Mouse (Mus musculus) megakaryocyte, embryonic 14.5 days (primary cell): ENCODE data around the gene Ccdc30. TPM values are rescaled to one million over a fixed set of nuclear protein-coding genes. Genes with fewer than 3 reads are reported as not detected.

Source experiments
- H3K27me3 ChIP-seq: replicated peaks from 2 replicates; pipeline ENCODE3; 2012; ENCODE audit warnings: inconsistent platforms
- H3K36me3 ChIP-seq: replicated peaks from 2 replicates; pipeline ENCODE3; 2012; ENCODE audit warnings: low read length, inconsistent platforms, mixed read lengths
- H3K4me1 ChIP-seq: 2 replicates; pipeline ENCODE4 v1.6.1; 2012; ENCODE audit warnings: inconsistent platforms
- H3K4me3 ChIP-seq: replicated peaks from 2 replicates; pipeline ENCODE3; 2012; ENCODE audit warnings: moderate library complexity, mild to moderate bottlenecking, inconsistent platforms
- H3K9me3 ChIP-seq: 2 replicates; pipeline ENCODE4 v1.6.1; 2012; ENCODE audit warnings: inconsistent platforms
- FLI1 ChIP-seq: IDR thresholded peaks from 2 replicates; pipeline ENCODE4 v1.6.1; 2012; ENCODE audit warnings: low read length, inconsistent platforms, mixed read lengths
- GATA1 ChIP-seq: IDR thresholded peaks from 3 replicates; pipeline ENCODE4 v1.6.1; 2012; ENCODE audit warnings: mixed read lengths, low read length, inconsistent platforms, borderline replicate concordance
- polyA plus RNA-seq: library from polyadenylated mRNA; stranded (reverse); fragments of >175 nt; gene quantifications from 2 replicates; pipeline ENCODE4 v1.2.3, GENCODE M21; 2012; ENCODE audit warnings: low replicate concordance; ENCODE audit not compliant: insufficient read depth

Ccdc30 gene
- polyA plus RNA-seq, 1 experiment: 0.03 TPM

GRCm38 (mm10) chr4:119447786-119448185, 32.5 kb upstream of the Ccdc30 start:
- TF ChIP-seq GATA1 (no peak), FLI1 (no peak)
- H3K4me1 ChIP-seq: peaks cover 3% of the 10 kb centered on the region; the same call in 1 of the 2 replicates
- no peak overlapping the region for H3K4me3 ChIP-seq
- H3K27me3 ChIP-seq: peaks cover 63% of the 10 kb centered on the region
- H3K36me3 ChIP-seq: no peaks in the 10 kb centered on the region
- no peaks in the 10 kb centered on the region for H3K9me3 ChIP-seq

- peaks cover 63% of the 10 kb centered on the region for H3K27me3 ChIP-seq
- no peak overlapping the region for H3K4me3 ChIP-seq
- H3K36me3 ChIP-seq: no peaks in the 10 kb centered on the region
- H3K9me3 ChIP-seq: no peaks in the 10 kb centered on the region
- H3K4me1 ChIP-seq: peaks cover 7% of the 10 kb centered on the region; the same call in 1 of the 2 replicates
- TF ChIP-seq FLI1 (no peak), GATA1 (no peak)
Measured at GRCm38 (mm10) chr4:119447261-119447660, 31.9 kb upstream of the Ccdc30 start.

GRCm38 (mm10) chr4:119442539-119442938, 27.2 kb upstream of the Ccdc30 start:
- peaks cover 4% of the 10 kb centered on the region; the same call in 1 of the 2 replicates for H3K4me1 ChIP-seq
- TF ChIP-seq FLI1 (no peak), GATA1 (no peak)
- H3K36me3 ChIP-seq: no peaks in the 10 kb centered on the region
- H3K9me3 ChIP-seq: peaks cover 15% of the 10 kb centered on the region
- H3K27me3 ChIP-seq: peaks cover 45% of the 10 kb centered on the region
- no peak overlapping the region for H3K4me3 ChIP-seq

- TF ChIP-seq GATA1: no peak
- no peak for TF ChIP-seq FLI1
- no peak overlapping the region for H3K4me3 ChIP-seq
- H3K4me1 ChIP-seq: peaks cover 4% of the 10 kb centered on the region; the same call in 1 of the 2 replicates
- peaks cover 22% of the 10 kb centered on the region for H3K9me3 ChIP-seq
- no peaks in the 10 kb centered on the region for H3K36me3 ChIP-seq
- peaks cover 45% of the 10 kb centered on the region for H3K27me3 ChIP-seq
Measured at GRCm38 (mm10) chr4:119441836-119442235, 26.5 kb upstream of the Ccdc30 start.

GRCm38 (mm10) chr4:119437936-119438335, 22.6 kb upstream of the Ccdc30 start:
- H3K4me1 ChIP-seq: peaks cover 4% of the 10 kb centered on the region; the same call in 1 of the 2 replicates
- H3K9me3 ChIP-seq: peaks cover 45% of the 10 kb centered on the region
- H3K36me3 ChIP-seq: no peaks in the 10 kb centered on the region
- TF ChIP-seq FLI1 (no peak), GATA1 (no peak)
- peaks cover 51% of the 10 kb centered on the region for H3K27me3 ChIP-seq
- no peak overlapping the region for H3K4me3 ChIP-seq

GRCm38 (mm10) chr4:119430678-119431077, 15.4 kb upstream of the Ccdc30 start:
- Histone ChIP-seq H3K4me3 (peak overlapping the region; percentile 75), H3K4me1 (peaks cover 17% of the 10 kb centered on the region), H3K27me3 (peaks cover 31% of the 10 kb centered on the region), H3K36me3 (no peaks in the 10 kb centered on the region), H3K9me3 (peaks cover 13% of the 10 kb centered on the region)
- TF ChIP-seq GATA1 (no peak), FLI1 (no peak)

- Histone ChIP-seq H3K27me3 (peaks cover 12% of the 10 kb centered on the region), H3K36me3 (no peaks in the 10 kb centered on the region), H3K4me1 (peaks cover 40% of the 10 kb centered on the region), H3K4me3 (no peak overlapping the region), H3K9me3 (no peaks in the 10 kb centered on the region)
- TF ChIP-seq GATA1 (no peak), FLI1 (no peak)
Measured at GRCm38 (mm10) chr4:119427680-119428079, 12.4 kb upstream of the Ccdc30 start.

- Histone ChIP-seq H3K4me1 (peaks cover 50% of the 10 kb centered on the region), H3K27me3 (peaks cover 7% of the 10 kb centered on the region), H3K4me3 (no peak overlapping the region), H3K36me3 (peaks cover under 1% of the 10 kb centered on the region), H3K9me3 (no peaks in the 10 kb centered on the region)
- no peak for TF ChIP-seq GATA1
- TF ChIP-seq FLI1: no peak
Measured at GRCm38 (mm10) chr4:119425601-119426000, 10.3 kb upstream of the Ccdc30 start.

- H3K4me3 ChIP-seq: no peak overlapping the region
- H3K9me3 ChIP-seq: no peaks in the 10 kb centered on the region
- H3K36me3 ChIP-seq: peaks cover 4% of the 10 kb centered on the region
- H3K4me1 ChIP-seq: peaks cover 50% of the 10 kb centered on the region
- TF ChIP-seq GATA1 (no peak), FLI1 (no peak)
- peaks cover 7% of the 10 kb centered on the region for H3K27me3 ChIP-seq
Measured at GRCm38 (mm10) chr4:119425077-119425476, 9.8 kb upstream of the Ccdc30 start.

- TF ChIP-seq FLI1: no peak
- no peak for TF ChIP-seq GATA1
- Histone ChIP-seq H3K27me3 (peaks cover 2% of the 10 kb centered on the region), H3K9me3 (no peaks in the 10 kb centered on the region), H3K36me3 (peaks cover 9% of the 10 kb centered on the region), H3K4me1 (peaks cover 46% of the 10 kb centered on the region), H3K4me3 (peak within 1 kb of the TSS; percentile 94)
Measured at GRCm38 (mm10) chr4:119422294-119422964, 7.1 kb upstream of the Ccdc30 start, which contains the start of the genes Ppcs and Zmynd12. TSS of gene Ppcs (minus strand) at chr4:119422420. TSS of gene Zmynd12 (plus strand) at chr4:119422814.

GRCm38 (mm10) chr4:119421921-119422293, 6.6 kb upstream of the Ccdc30 start:
- TF ChIP-seq FLI1: no peak
- no peak for TF ChIP-seq GATA1
- Histone ChIP-seq H3K36me3 (peaks cover 9% of the 10 kb centered on the region), H3K27me3 (peaks cover 2% of the 10 kb centered on the region), H3K4me1 (peaks cover 49% of the 10 kb centered on the region), H3K9me3 (no peaks in the 10 kb centered on the region), H3K4me3 (peak overlapping the region; percentile 94)
